Mouse (Mus musculus): ENCODE measurements around the gene Pam16. TPM values are rescaled to one million over a fixed set of nuclear protein-coding genes. Genes with fewer than 3 reads are reported as not detected.

Pam16 gene
- polyA plus RNA-seq, 1 experiment from 2014 or later, result 75.3 TPM

Other genes starting within 250 kb of the Pam16 start
- 1.3 and 1.5 TPM in 2 replicates for gene Adcy9, start 204.5 kb downstream of the Pam16 start, polyA plus RNA-seq (2015; fragmentation: Nextera tagmentation; extraction: Ambion mirVana)
- 10.0 and 28.6 TPM in 2 replicates for gene Srl, start 83.2 kb downstream of the Pam16 start, polyA plus RNA-seq (2015; fragmentation: Nextera tagmentation; extraction: Ambion mirVana)
- 16.1 and 17.0 TPM in 2 replicates for gene Tfap4, start 65.1 kb downstream of the Pam16 start, polyA plus RNA-seq (2015; fragmentation: Nextera tagmentation; extraction: Ambion mirVana)
- gene Glis2, start 30.3 kb downstream of the Pam16 start, polyA plus RNA-seq (2015; fragmentation: Nextera tagmentation; extraction: Ambion mirVana), result 18.7 and 21.7 TPM in 2 replicates
- gene Vasn, start 15.0 kb upstream of the Pam16 start, polyA plus RNA-seq (2015; fragmentation: Nextera tagmentation; extraction: Ambion mirVana), result 18.3 and 18.4 TPM in 2 replicates
- 73.1 and 76.6 TPM in 2 replicates for gene Dnaja3, start 15.0 kb upstream of the Pam16 start, polyA plus RNA-seq (2015; fragmentation: Nextera tagmentation; extraction: Ambion mirVana)
- 19.7 and 20.6 TPM in 2 replicates for gene Coro7, start 54.8 kb upstream of the Pam16 start, polyA plus RNA-seq (2015; fragmentation: Nextera tagmentation; extraction: Ambion mirVana)
- gene Nmral1, start 94.4 kb upstream of the Pam16 start, polyA plus RNA-seq (2015; fragmentation: Nextera tagmentation; extraction: Ambion mirVana), result 44.7 and 45.6 TPM in 2 replicates
- gene Hmox2, start 101.4 kb upstream of the Pam16 start, polyA plus RNA-seq (2015; fragmentation: Nextera tagmentation; extraction: Ambion mirVana), result 83.3 and 85.2 TPM in 2 replicates
- 75.8 and 82.0 TPM in 2 replicates for gene Cdip1, start 165.3 kb upstream of the Pam16 start, polyA plus RNA-seq (2015; fragmentation: Nextera tagmentation; extraction: Ambion mirVana)
- 0.27 and 0.47 TPM in 2 replicates for gene 4930562C15Rik, start 210.4 kb upstream of the Pam16 start, polyA plus RNA-seq (2015; fragmentation: Nextera tagmentation; extraction: Ambion mirVana)

All from stomach, embryonic 16.5 days (tissue).